Mouse (Mus musculus): ENCODE data around the gene Fam83c. TPM values are rescaled to one million over a fixed set of nuclear protein-coding genes. Genes with fewer than 3 reads are reported as not detected.

Gene Fam83c
- polyA plus RNA-seq, 1 experiment from 2014 or later = 0.07 TPM

DNA sequence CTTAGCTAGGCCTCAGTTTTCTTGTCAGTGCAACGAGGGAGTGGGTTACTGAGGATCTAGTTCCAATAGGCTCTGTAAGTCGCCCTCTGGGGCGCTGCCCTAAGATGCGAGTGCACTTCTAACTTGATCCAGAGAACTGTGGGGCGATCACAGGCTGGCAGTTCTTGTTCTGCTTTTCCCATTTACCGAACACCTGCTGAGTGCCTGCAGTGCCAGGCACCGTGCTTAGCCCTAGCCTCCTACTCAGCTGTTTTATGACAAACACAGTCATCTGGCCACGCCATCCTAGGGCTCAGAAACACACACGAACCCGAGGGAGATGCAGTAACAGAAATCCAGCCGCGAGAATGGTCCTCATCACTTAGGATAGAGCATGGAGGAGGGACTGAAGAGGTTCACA is 41.8 kb downstream of the Fam83c start:
- no peaks in the 10 kb centered on the region for H3K4me1 ChIP-seq (ENCODE audit: control insufficient read depth in 2 of 2, insufficient read depth in 2 of 2, low read length in 2 of 2)
- H3K9me3 ChIP-seq (ENCODE audit: control insufficient read depth, low read length) = no peaks in the 10 kb centered on the region
- H3K27me3 ChIP-seq (ENCODE audit: control insufficient read depth, insufficient read depth, low read length) = no peaks in the 10 kb centered on the region; the same call in none of the 2 replicates
- H3K36me3 ChIP-seq (ENCODE audit: control insufficient read depth, insufficient read depth, low read length) = no peaks in the 10 kb centered on the region
- H3K27ac ChIP-seq (replicated peaks in 1 of 2; ENCODE audit: control insufficient read depth in 1 of 2, insufficient read depth in 1 of 2, low read depth in 2 of 2, low read length in 2 of 2) = no peak overlapping the region
- no peak overlapping the region for H3K4me2 ChIP-seq (ENCODE audit: low read length)
- 36% methylated on average over 12 of the region's 12 CpGs for WGBS
- no peak overlapping the region for H3K4me3 ChIP-seq (ENCODE audit: control insufficient read depth in 1 of 2, insufficient read depth in 1 of 2, low read depth in 1 of 2, low read length in 2 of 2)
- H3K9ac ChIP-seq (ENCODE audit: low read length) = no peak overlapping the region
- ATAC-seq (ENCODE audit: insufficient number of reproducible peaks, insufficient read depth, low FRiP score, low read depth) = no peak

- 56% methylated on average over 18 of the region's 18 CpGs for WGBS
- Histone ChIP-seq H3K4me3 (ENCODE audit: control insufficient read depth in 1 of 2, insufficient read depth in 1 of 2, low read depth in 1 of 2, low read length in 2 of 2) (no peak overlapping the region), H3K9me3 (ENCODE audit: control insufficient read depth, low read length) (no peaks in the 10 kb centered on the region), H3K36me3 (ENCODE audit: control insufficient read depth, insufficient read depth, low read length) (no peaks in the 10 kb centered on the region), H3K4me2 (ENCODE audit: low read length) (no peak overlapping the region), H3K4me1 (ENCODE audit: control insufficient read depth in 2 of 2, insufficient read depth in 2 of 2, low read length in 2 of 2) (no peaks in the 10 kb centered on the region), H3K27ac (replicated peaks in 1 of 2; ENCODE audit: control insufficient read depth in 1 of 2, insufficient read depth in 1 of 2, low read depth in 2 of 2, low read length in 2 of 2) (no peak overlapping the region), H3K9ac (ENCODE audit: low read length) (no peak overlapping the region), H3K27me3 (ENCODE audit: control insufficient read depth, insufficient read depth, low read length) (peaks cover 3% of the 10 kb centered on the region)
- ATAC-seq (ENCODE audit: insufficient number of reproducible peaks, insufficient read depth, low FRiP score, low read depth) = no peak
These were observed 46.4 kb downstream of the Fam83c start for GRCm38 (mm10) chr2:155787949-155788931.

- Histone ChIP-seq H3K9ac (ENCODE audit: low read length) (no peak overlapping the region), H3K4me2 (ENCODE audit: low read length) (no peak overlapping the region), H3K9me3 (ENCODE audit: control insufficient read depth, low read length) (no peaks in the 10 kb centered on the region), H3K27me3 (ENCODE audit: control insufficient read depth, insufficient read depth, low read length) (peaks cover 3% of the 10 kb centered on the region), H3K27ac (replicated peaks in 1 of 2; ENCODE audit: control insufficient read depth in 1 of 2, insufficient read depth in 1 of 2, low read depth in 2 of 2, low read length in 2 of 2) (no peak overlapping the region), H3K4me3 (ENCODE audit: control insufficient read depth in 1 of 2, insufficient read depth in 1 of 2, low read depth in 1 of 2, low read length in 2 of 2) (no peak overlapping the region), H3K36me3 (ENCODE audit: control insufficient read depth, insufficient read depth, low read length) (no peaks in the 10 kb centered on the region), H3K4me1 (ENCODE audit: control insufficient read depth in 2 of 2, insufficient read depth in 2 of 2, low read length in 2 of 2) (no peaks in the 10 kb centered on the region)
- WGBS = 70% methylated on average over 5 of the region's 5 CpGs
- no peak for ATAC-seq (ENCODE audit: insufficient number of reproducible peaks, insufficient read depth, low FRiP score, low read depth)
These were observed 47.7 kb downstream of the Fam83c start for GRCm38 (mm10) chr2:155786905-155787304.

DNA sequence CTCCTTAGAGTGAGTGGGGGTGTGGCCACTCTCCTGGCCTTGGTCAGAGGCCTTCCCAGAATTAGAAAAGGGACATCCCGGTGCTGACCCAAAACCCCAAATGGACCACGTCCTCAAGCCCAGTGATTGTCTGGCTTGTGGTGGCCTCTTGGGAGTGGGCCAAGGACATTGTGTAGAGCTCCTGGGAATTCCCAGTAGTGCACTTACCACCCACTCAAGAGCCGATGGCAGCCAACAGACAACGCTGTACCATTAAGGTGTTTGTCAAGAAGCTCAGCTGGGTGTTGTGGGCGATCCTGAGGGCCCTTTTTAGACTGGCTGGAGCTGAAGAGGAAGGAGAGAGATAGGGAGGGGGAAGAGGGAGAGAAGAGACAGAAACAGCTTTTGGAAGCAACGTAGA is 50.1 kb downstream of the Fam83c start:
- Histone ChIP-seq H3K4me3 (ENCODE audit: control insufficient read depth in 1 of 2, insufficient read depth in 1 of 2, low read depth in 1 of 2, low read length in 2 of 2) (no peak overlapping the region), H3K9me3 (ENCODE audit: control insufficient read depth, low read length) (no peaks in the 10 kb centered on the region), H3K27me3 (ENCODE audit: control insufficient read depth, insufficient read depth, low read length) (peaks cover 3% of the 10 kb centered on the region), H3K4me1 (ENCODE audit: control insufficient read depth in 2 of 2, insufficient read depth in 2 of 2, low read length in 2 of 2) (no peaks in the 10 kb centered on the region), H3K36me3 (ENCODE audit: control insufficient read depth, insufficient read depth, low read length) (no peaks in the 10 kb centered on the region), H3K4me2 (ENCODE audit: low read length) (no peak overlapping the region), H3K9ac (ENCODE audit: low read length) (no peak overlapping the region), H3K27ac (replicated peaks in 1 of 2; ENCODE audit: control insufficient read depth in 1 of 2, insufficient read depth in 1 of 2, low read depth in 2 of 2, low read length in 2 of 2) (no peak overlapping the region)
- ATAC-seq (ENCODE audit: insufficient number of reproducible peaks, insufficient read depth, low FRiP score, low read depth) = no peak
- WGBS = 72% methylated on average over 6 of the region's 6 CpGs

DNA sequence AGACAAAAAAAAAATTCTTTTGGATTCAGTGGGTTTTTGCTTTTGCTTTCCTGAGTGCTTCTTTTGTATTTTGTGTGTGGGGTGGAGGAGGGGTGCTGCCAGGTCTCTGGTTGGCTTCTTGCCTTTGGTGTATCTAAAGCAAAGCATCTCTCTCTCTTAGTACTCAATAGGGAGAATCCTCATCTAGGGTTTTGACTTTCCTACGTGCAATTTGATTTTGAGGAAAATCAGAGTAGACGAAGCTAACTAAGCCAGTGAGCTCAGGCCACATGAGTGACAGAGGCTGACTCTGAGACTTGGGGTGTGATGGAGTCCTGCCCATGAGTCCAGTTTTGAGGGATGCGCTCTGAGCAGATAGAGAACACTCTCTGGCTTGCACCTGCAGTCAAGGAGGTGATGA is 55.1 kb downstream of the Fam83c start:
- ATAC-seq (ENCODE audit: insufficient number of reproducible peaks, insufficient read depth, low FRiP score, low read depth) = no peak
- Histone ChIP-seq H3K27ac (replicated peaks in 1 of 2; ENCODE audit: control insufficient read depth in 1 of 2, insufficient read depth in 1 of 2, low read depth in 2 of 2, low read length in 2 of 2) (no peak overlapping the region), H3K9me3 (ENCODE audit: control insufficient read depth, low read length) (no peaks in the 10 kb centered on the region), H3K36me3 (ENCODE audit: control insufficient read depth, insufficient read depth, low read length) (no peaks in the 10 kb centered on the region), H3K4me1 (ENCODE audit: control insufficient read depth in 2 of 2, insufficient read depth in 2 of 2, low read length in 2 of 2) (no peaks in the 10 kb centered on the region; a peak in 1 of 4 replicates), H3K4me2 (ENCODE audit: low read length) (no peak overlapping the region), H3K9ac (ENCODE audit: low read length) (no peak overlapping the region), H3K4me3 (ENCODE audit: control insufficient read depth in 1 of 2, insufficient read depth in 1 of 2, low read depth in 1 of 2, low read length in 2 of 2) (no peak overlapping the region), H3K27me3 (ENCODE audit: control insufficient read depth, insufficient read depth, low read length) (peaks cover 29% of the 10 kb centered on the region)
- WGBS = 71% methylated on average over 3 of the region's 3 CpGs

DNA sequence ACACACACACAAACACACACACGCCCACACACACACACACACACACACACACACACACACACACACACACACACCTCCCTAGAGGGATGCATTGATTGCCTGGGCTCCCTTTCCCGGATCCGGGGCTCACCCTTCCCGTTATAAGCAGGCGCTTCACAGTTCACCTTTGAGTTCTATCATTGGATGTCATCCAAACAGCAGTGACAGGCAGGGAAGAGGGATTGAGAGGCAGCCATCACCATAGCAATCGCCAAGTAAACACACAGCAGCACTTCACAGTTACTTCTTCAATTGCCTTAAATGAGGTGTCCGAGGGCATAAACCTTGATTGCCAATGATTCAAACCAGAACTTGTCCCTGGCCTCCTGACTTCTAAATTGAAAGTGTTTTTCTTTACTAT is 55.6 kb downstream of the Fam83c start:
- Histone ChIP-seq H3K4me2 (ENCODE audit: low read length) (no peak overlapping the region), H3K27ac (replicated peaks in 1 of 2; ENCODE audit: control insufficient read depth in 1 of 2, insufficient read depth in 1 of 2, low read depth in 2 of 2, low read length in 2 of 2) (no peak overlapping the region), H3K9me3 (ENCODE audit: control insufficient read depth, low read length) (no peaks in the 10 kb centered on the region), H3K27me3 (ENCODE audit: control insufficient read depth, insufficient read depth, low read length) (peaks cover 34% of the 10 kb centered on the region), H3K4me3 (ENCODE audit: control insufficient read depth in 1 of 2, insufficient read depth in 1 of 2, low read depth in 1 of 2, low read length in 2 of 2) (no peak overlapping the region), H3K9ac (ENCODE audit: low read length) (no peak overlapping the region), H3K4me1 (ENCODE audit: control insufficient read depth in 2 of 2, insufficient read depth in 2 of 2, low read length in 2 of 2) (no peaks in the 10 kb centered on the region; a peak in 1 of 4 replicates), H3K36me3 (ENCODE audit: control insufficient read depth, insufficient read depth, low read length) (no peaks in the 10 kb centered on the region)
- WGBS = 39% methylated on average over 6 of the region's 7 CpGs
- no peak for ATAC-seq (ENCODE audit: insufficient number of reproducible peaks, insufficient read depth, low FRiP score, low read depth)

- 54% methylated on average over 6 of the region's 6 CpGs for WGBS
- no peaks in the 10 kb centered on the region for H3K9me3 ChIP-seq (ENCODE audit: control insufficient read depth, low read length)
- peaks cover 44% of the 10 kb centered on the region for H3K27me3 ChIP-seq (ENCODE audit: control insufficient read depth, insufficient read depth, low read length)
- no peaks in the 10 kb centered on the region; a peak in 1 of 4 replicates for H3K4me1 ChIP-seq (ENCODE audit: control insufficient read depth in 2 of 2, insufficient read depth in 2 of 2, low read length in 2 of 2)
- H3K27ac ChIP-seq (replicated peaks in 1 of 2; ENCODE audit: control insufficient read depth in 1 of 2, insufficient read depth in 1 of 2, low read depth in 2 of 2, low read length in 2 of 2) = no peak overlapping the region
- no peak overlapping the region for H3K4me3 ChIP-seq (ENCODE audit: control insufficient read depth in 1 of 2, insufficient read depth in 1 of 2, low read depth in 1 of 2, low read length in 2 of 2)
- H3K36me3 ChIP-seq (ENCODE audit: control insufficient read depth, insufficient read depth, low read length) = no peaks in the 10 kb centered on the region
- ATAC-seq (ENCODE audit: insufficient number of reproducible peaks, insufficient read depth, low FRiP score, low read depth) = no peak
- H3K4me2 ChIP-seq (ENCODE audit: low read length) = no peak overlapping the region
- no peak overlapping the region for H3K9ac ChIP-seq (ENCODE audit: low read length)
These were observed 56.6 kb downstream of the Fam83c start for GRCm38 (mm10) chr2:155778004-155778403.

DNA sequence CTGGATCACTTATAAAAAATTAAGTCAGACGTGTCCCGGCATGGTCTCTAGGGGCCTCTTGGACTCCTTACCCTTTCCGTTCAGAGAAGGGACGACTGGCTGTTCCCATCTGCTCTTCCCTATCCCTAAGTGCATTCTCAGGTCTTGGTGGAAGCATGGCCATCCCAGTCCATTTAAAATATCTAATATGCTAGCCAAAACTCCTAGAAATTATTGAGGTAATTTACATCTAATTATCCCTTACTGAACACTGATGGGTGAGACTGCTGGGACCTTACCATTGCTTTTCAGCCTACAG is 57.0 kb downstream of the Fam83c start:
- no peaks in the 10 kb centered on the region; a peak in 1 of 4 replicates for H3K4me1 ChIP-seq (ENCODE audit: control insufficient read depth in 2 of 2, insufficient read depth in 2 of 2, low read length in 2 of 2)
- no peak overlapping the region for H3K27ac ChIP-seq (replicated peaks in 1 of 2; ENCODE audit: control insufficient read depth in 1 of 2, insufficient read depth in 1 of 2, low read depth in 2 of 2, low read length in 2 of 2)
- H3K36me3 ChIP-seq (ENCODE audit: control insufficient read depth, insufficient read depth, low read length) = no peaks in the 10 kb centered on the region
- H3K27me3 ChIP-seq (ENCODE audit: control insufficient read depth, insufficient read depth, low read length) = peaks cover 48% of the 10 kb centered on the region
- no peak overlapping the region for H3K4me3 ChIP-seq (ENCODE audit: control insufficient read depth in 1 of 2, insufficient read depth in 1 of 2, low read depth in 1 of 2, low read length in 2 of 2)
- WGBS = 77% methylated on average over 4 of the region's 4 CpGs
- H3K4me2 ChIP-seq (ENCODE audit: low read length) = no peak overlapping the region
- no peak for ATAC-seq (ENCODE audit: insufficient number of reproducible peaks, insufficient read depth, low FRiP score, low read depth)
- H3K9me3 ChIP-seq (ENCODE audit: control insufficient read depth, low read length) = no peaks in the 10 kb centered on the region
- no peak overlapping the region for H3K9ac ChIP-seq (ENCODE audit: low read length)
